In the genomic region with DNA sequence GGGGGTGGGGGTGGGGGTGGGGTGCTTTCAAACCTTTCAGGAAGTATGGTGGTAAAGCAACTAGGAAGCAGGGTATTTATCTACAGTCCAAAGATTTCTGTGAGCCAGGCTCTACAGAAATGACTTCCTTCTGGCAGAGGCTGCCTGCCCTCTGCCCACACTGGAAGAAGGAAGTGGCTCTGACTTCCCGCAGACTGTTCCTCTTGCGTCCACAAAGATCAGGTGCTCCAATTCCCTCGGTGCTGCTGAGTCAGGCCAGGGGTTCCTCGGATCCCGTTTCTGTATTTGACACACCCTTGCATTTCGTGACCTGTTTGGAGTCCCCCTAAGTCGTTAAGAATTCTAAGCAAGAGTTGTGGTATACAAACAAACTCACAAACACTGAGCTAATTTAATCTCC, we compare ENCODE assay signal across 9 mouse cellular contexts. TPM values are rescaled to one million over a fixed set of nuclear protein-coding genes. Genes with fewer than 3 reads are reported as not detected.
DNase-seq lines count a peak whose midpoint lies in the region; ATAC-seq and TF ChIP-seq lines count a peak whose summit lies in the region.
"Had no signal": no experiment of that assay in that cellular context is flagged by ENCODE, and none has a peak within 500 bp of the region (broad histone marks: within the 10 kb centered on the region; RNA-seq: fewer than 3 reads in every experiment).

No protein-coding gene starts in this region.

- no peaks in the 10 kb centered on the region for H3K9me3 ChIP-seq in heart, embryonic 10.5 days

- peak; percentile 84 to 92 for ATAC-seq in hematopoietic stem cell, adult 5-6 weeks (replicated peaks in 1 of 2; ENCODE audit: insufficient read depth in 1 of 2, low FRiP score in 2 of 2, low TSS enrichment in 1 of 2, low read depth in 1 of 2, poor library complexity in 2 of 2, severe bottlenecking in 2 of 2)
- ATAC-seq in cerebellum, adult (ENCODE audit: insufficient number of reproducible peaks, low FRiP score, low TSS enrichment), result no peak

- H3K36me3 ChIP-seq in heart, embryonic 10.5 days, result peaks cover 31% of the 10 kb centered on the region
- peaks cover 27% of the 10 kb centered on the region for H3K36me3 ChIP-seq in macrophage (ENCODE audit: inconsistent target)

- DNase-seq in heart, adult 18-20 months, result peak; percentile 44 to 77
- no peak for DNase-seq in heart, embryonic 10.5 days (ENCODE audit: low spot score)
- no peak for DNase-seq in frontal cortex, postnatal 36 days (ENCODE audit: low spot score in 2 of 2)
- no peak for DNase-seq in layer of hippocampus, postnatal 10 days (ENCODE audit: low spot score in 2 of 2)
- DNase-seq: adrenal gland, postnatal 14 days had no signal

- H3K79me2 ChIP-seq in macrophage (ENCODE audit: inconsistent target), result no peaks in the 10 kb centered on the region

- H3K4me1 ChIP-seq in heart, embryonic 10.5 days, result peaks cover 27% of the 10 kb centered on the region
- H3K4me1 ChIP-seq in bone marrow, adult 2 months (ENCODE audit: control insufficient read depth, insufficient read depth, low read length), result peaks cover 3% of the 10 kb centered on the region; the same call in 1 of the 2 replicates

- WGBS in heart, embryonic 10.5 days, result 62% methylated on average over 7 of the region's 7 CpGs
- WGBS in bone marrow, adult 2 months, result 2% methylated on average over 7 of the region's 7 CpGs
- 3% methylated on average over 7 of the region's 7 CpGs for WGBS in macrophage (ENCODE audit: missing documents)

- no peak overlapping the region for H3K4me3 ChIP-seq in heart, embryonic 10.5 days
- no peak overlapping the region for H3K4me3 ChIP-seq in bone marrow, adult 2 months (replicated peaks; ENCODE audit: control insufficient read depth, low read depth, low read length)
- no peak overlapping the region for H3K4me3 ChIP-seq in macrophage (ENCODE audit: inconsistent target)

- no peak overlapping the region for H3K27ac ChIP-seq in heart, embryonic 10.5 days
- peak overlapping the region; percentile 59; the same call in 1 of the 2 replicates for H3K27ac ChIP-seq in bone marrow, adult 2 months (ENCODE audit: control insufficient read depth, insufficient read depth, low read depth, low read length, poor library complexity)
- peak overlapping the region; percentile 84 for H3K27ac ChIP-seq in macrophage

- no peak for TF ChIP-seq POLR2A in bone marrow, adult 2 months (IDR thresholded peaks at IDR 0.05; ENCODE audit: borderline replicate concordance, control insufficient read depth, low read depth, low read length)

- no peak for TF ChIP-seq CTCF in bone marrow, adult 2 months (IDR thresholded peaks at IDR 0.05; ENCODE audit: control insufficient read depth, insufficient read depth, low read length)

- no peaks in the 10 kb centered on the region for H3K27me3 ChIP-seq in heart, embryonic 10.5 days (ENCODE audit: insufficient read depth, poor library complexity, severe bottlenecking)

RNA-seq across cellular contexts. Expression of a gene that starts 11.7 kb away (rescaled TPM):
- total RNA-seq in heart, adult 18-20 months (2021), result 10 to 100 TPM in 1 of 2 experiments, 1 to 10 TPM in 1; 9.9 to 15.2 TPM
- 16.6 and 17.8 TPM in 2 replicates for polyA plus RNA-seq in heart, embryonic 10.5 days (2016; fragmentation: Nextera tagmentation; extraction: Ambion mirVana)
- 27.5 and 37.0 TPM in 2 replicates for polyA plus RNA-seq in bone marrow, adult 2 months (2011; ENCODE audit: insufficient read depth, insufficient read length, low replicate concordance, missing spikeins)
- 14.2 and 16.9 TPM in 2 replicates for total RNA-seq in hematopoietic stem cell, adult 5-6 weeks (2017)
- 100 to 1,000 TPM; 101 to 284 (median 211) TPM for total RNA-seq in macrophage (2018; cell fraction: chromatin; rRNA removed)
- total RNA-seq in macrophage (2018; cell fraction: cytosol; rRNA removed), result 10 to 100 TPM in 25 of 26 experiments, 1 to 10 TPM in 1; 9.6 to 32.1 (median 18.4) TPM
- 100 to 1,000 TPM in 15 of 26 experiments, 10 to 100 TPM in 11; 57.9 to 199 (median 104) TPM for total RNA-seq in macrophage (2018; cell fraction: nucleus; rRNA removed)
- 14.2 to 28.6 TPM (median 20.6 TPM) in 3 replicates for polyA plus RNA-seq in macrophage (2018)
- total RNA-seq in layer of hippocampus, postnatal 10 days (2021), result 10 to 100 TPM; 43.1 to 49.0 TPM

RNA-seq across cellular contexts. Expression of a gene that starts 23.3 kb away (rescaled TPM):
- 10 to 100 TPM; 35.7 TPM for total RNA-seq in heart, adult 18-20 months (2021)
- polyA plus RNA-seq in heart, embryonic 10.5 days (2016; fragmentation: Nextera tagmentation; extraction: Ambion mirVana), result 62.5 and 101 TPM in 2 replicates
- 43.1 and 60.2 TPM in 2 replicates for polyA plus RNA-seq in bone marrow, adult 2 months (2011; ENCODE audit: insufficient read depth, insufficient read length, low replicate concordance, missing spikeins)
- total RNA-seq in hematopoietic stem cell, adult 5-6 weeks (2017), result 102 and 160 TPM in 2 replicates
- 10 to 100 TPM; 20.3 to 98.2 (median 50.7) TPM for total RNA-seq in macrophage (2018; cell fraction: chromatin; rRNA removed)
- 10 to 100 TPM; 25.5 to 43.3 (median 36.3) TPM for total RNA-seq in macrophage (2018; cell fraction: cytosol; rRNA removed)
- 10 to 100 TPM; 17.8 to 78.4 (median 39.7) TPM for total RNA-seq in macrophage (2018; cell fraction: nucleus; rRNA removed)
- 40.5 to 73.7 TPM (median 45.0 TPM) in 3 replicates for polyA plus RNA-seq in macrophage (2018)
- total RNA-seq in layer of hippocampus, postnatal 10 days (2021), result 10 to 100 TPM; 56.3 to 61.8 TPM

Comparison
In these comparisons a context has a peak if more than half of its experiments do, and no peak if none do; other contexts are left out.
1. DNase-seq: peak in heart, adult 18-20 months (2 of 2); none in heart, embryonic 10.5 days (single experiment), frontal cortex, postnatal 36 days (0 of 2) and layer of hippocampus, postnatal 10 days (0 of 2).